24 mouse cellular contexts compared by ENCODE assay signal in the genomic region with DNA sequence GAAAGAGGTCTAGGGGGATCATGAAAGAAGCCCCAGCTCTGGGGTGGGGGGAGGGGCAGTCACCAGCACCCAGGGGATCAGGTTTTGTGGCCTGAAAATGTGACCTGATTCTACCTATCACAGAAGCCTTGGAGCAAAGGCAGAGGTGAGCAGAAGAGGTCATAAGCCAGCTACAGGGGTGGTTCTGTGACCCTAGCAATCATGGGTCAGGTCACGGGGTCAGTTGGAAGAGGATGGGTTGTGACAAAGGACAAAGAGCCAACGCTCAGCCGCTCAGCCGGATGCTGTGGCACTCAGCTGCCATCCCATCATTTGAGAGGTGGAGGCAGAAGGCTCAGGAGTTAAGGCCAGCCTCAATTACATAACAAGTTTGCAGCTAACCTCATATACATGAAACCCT. TPM values are rescaled to one million over a fixed set of nuclear protein-coding genes. Genes with fewer than 3 reads are reported as not detected.
"Had no signal": no experiment of that assay in that cellular context is flagged by ENCODE, and none has a peak within 500 bp of the region (broad histone marks: within the 10 kb centered on the region; RNA-seq: fewer than 3 reads in every experiment).

No protein-coding gene starts in this region.

- ATAC-seq: intestine, postnatal 0 days had no signal

- H3K4me1 ChIP-seq: liver, embryonic 13.5 days; neural tube, embryonic 13.5 days had no signal

- H3K9ac ChIP-seq: limb, embryonic 13.5 days; liver, embryonic 13.5 days; lung, embryonic 15.5 days; neural tube, embryonic 13.5 days; stomach, embryonic 15.5 days had no signal

- H3K27ac ChIP-seq: kidney, postnatal 0 days; layer of hippocampus, adult 2 months; limb, embryonic 10.5 days; limb, embryonic 13.5 days; liver, embryonic 13.5 days; lung, embryonic 15.5 days; neural tube, embryonic 13.5 days; stomach, embryonic 15.5 days had no signal

- H3K9me3 ChIP-seq: limb, embryonic 10.5 days; limb, embryonic 13.5 days; liver, embryonic 13.5 days; lung, embryonic 15.5 days; neural tube, embryonic 13.5 days; stomach, embryonic 15.5 days had no signal

- H3K36me3 ChIP-seq: limb, embryonic 10.5 days; limb, embryonic 13.5 days; liver, embryonic 13.5 days; lung, embryonic 15.5 days; neural tube, embryonic 13.5 days; stomach, embryonic 15.5 days had no signal

- H3K4me2 ChIP-seq: limb, embryonic 13.5 days; liver, embryonic 13.5 days; lung, embryonic 15.5 days; neural tube, embryonic 13.5 days; stomach, embryonic 15.5 days had no signal

- H3K4me3 ChIP-seq: layer of hippocampus, adult 2 months; limb, embryonic 10.5 days; limb, embryonic 13.5 days; liver, embryonic 13.5 days; lung, embryonic 15.5 days; myocyte; neural tube, embryonic 13.5 days; stomach, embryonic 15.5 days had no signal

- DNase-seq: kidney, adult 2 months; kidney, postnatal 25 days; layer of hippocampus, adult 9-11 months; liver; liver, embryonic 13.5 days; lung, postnatal 10 days; lung, postnatal 36 days; retina, postnatal 1 day; right cerebral cortex, postnatal 25 days; spleen, adult 18-20 months; thymus, postnatal 25 days had no signal

RNA-seq across cellular contexts. Expression of gene Lrrc10b, which starts 7.2 kb away (rescaled TPM):
- total RNA-seq: megakaryocyte-erythroid progenitor cell, adult 5-6 weeks; monocyte, adult 5-6 weeks had no signal
- polyA plus RNA-seq: liver, embryonic 16.5 days had no signal

RNA-seq across cellular contexts. Expression of gene Ppp1r32, which starts 18.3 kb away (rescaled TPM):
- polyA plus RNA-seq: kidney, embryonic 14.5 days; kidney, postnatal 0 days; limb, embryonic 10.5 days; limb, embryonic 13.5 days; liver, embryonic 13.5 days; liver, embryonic 16.5 days had no signal
